Mouse (Mus musculus) hindbrain, embryonic 15.5 days (tissue): ENCODE results near the gene Phospho1. TPM values are rescaled to one million over a fixed set of nuclear protein-coding genes. Genes with fewer than 3 reads are reported as not detected.

ENCODE experiments used
- ATAC-seq: fragments of 200-750 bp; cut with Nextera tagmentation; 2 replicates; pipeline ENCODE4 v1.8.0; 2017; ENCODE audit warnings: low read depth, moderate number of reproducible peaks, moderate TSS enrichment; ENCODE audit not compliant: low FRiP score
- H3K27ac ChIP-seq: fragments of 300-500 bp; sonication (generic); replicated peaks from 2 replicates; pipeline ENCODE4 v1.5.1; 2015; ENCODE audit warnings: mild to moderate bottlenecking, inconsistent platforms
- H3K27me3 ChIP-seq: fragments of 300-500 bp; sonication (generic); 2 replicates; pipeline ENCODE4 v1.6.1; 2015; ENCODE audit warnings: control low read depth, inconsistent platforms
- H3K36me3 ChIP-seq: fragments of 300-500 bp; sonication (generic); 2 replicates; pipeline ENCODE4 v1.6.1; 2015; ENCODE audit warnings: control low read depth, inconsistent platforms
- H3K4me1 ChIP-seq: fragments of 300-500 bp; sonication (generic); replicated peaks from 2 replicates; pipeline ENCODE4 v1.6.1; 2015; ENCODE audit warnings: control low read depth, inconsistent platforms
- H3K4me2 ChIP-seq: fragments of 300-500 bp; sonication (generic); 2 replicates; pipeline ENCODE4 v1.6.1; 2015; ENCODE audit warnings: moderate library complexity, mild to moderate bottlenecking, inconsistent platforms
- H3K4me3 ChIP-seq: fragments of 300-500 bp; sonication (generic); 2 replicates; pipeline ENCODE4 v1.5.1; 2015; ENCODE audit warnings: mild to moderate bottlenecking, inconsistent platforms
- H3K9ac ChIP-seq: fragments of 300-500 bp; sonication (generic); 2 replicates; pipeline ENCODE4 v1.6.1; 2015; ENCODE audit warnings: inconsistent platforms
- H3K9me3 ChIP-seq: fragments of 300-500 bp; sonication (generic); 2 replicates; pipeline ENCODE4 v1.6.1; 2016; ENCODE audit warnings: control low read depth, inconsistent platforms
- WGBS: fragments of 180-500 bp; shearing (Covaris S2); methylation state at CpG from one replicate; pipeline ENCODE4 v1.1.7; 2015; 5-methylcytosine and 5-hydroxymethylcytosine counted together
- polyA plus RNA-seq: library from polyadenylated mRNA; unstranded; fragments of >200 nt; fragmentation: Nextera tagmentation; extraction: Ambion mirVana; gene quantifications from 2 replicates; pipeline ENCODE4 v1.2.1, GENCODE M21; 2015

The Phospho1 gene
- polyA plus RNA-seq, 1 experiment from 2014 or later: 0.44 TPM

DNA sequence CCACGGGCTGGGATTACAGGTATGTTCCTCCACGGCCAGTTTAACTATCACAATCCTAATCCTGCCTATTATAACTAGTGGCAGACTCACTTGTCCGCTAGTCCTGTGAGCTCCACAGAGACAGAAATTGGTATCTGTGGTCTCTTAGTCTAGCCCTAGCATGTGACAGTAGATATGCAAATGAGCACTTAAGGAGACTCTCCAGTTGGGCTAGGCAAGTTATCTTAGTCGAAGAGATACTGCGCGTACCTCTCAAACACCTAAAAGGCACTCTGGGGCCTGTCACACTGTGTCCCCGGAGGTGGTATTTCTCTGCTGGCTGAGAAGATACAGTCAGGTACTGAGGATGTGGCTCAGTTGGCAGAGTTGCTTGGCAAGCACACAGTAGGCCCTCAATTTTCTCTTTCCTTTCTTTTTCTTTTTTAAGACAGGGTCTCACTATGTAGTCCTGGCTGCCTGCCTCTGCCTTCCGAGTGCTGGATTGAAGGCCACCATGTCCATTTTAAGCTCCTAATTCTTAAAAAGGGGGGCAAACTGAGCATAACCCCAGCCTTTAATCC is 31.3 kb upstream of the Phospho1 start:
- no peak overlapping the region for H3K27ac ChIP-seq
- H3K4me2 ChIP-seq: no peak overlapping the region
- H3K9me3 ChIP-seq: no peaks in the 10 kb centered on the region
- H3K27me3 ChIP-seq: 0 out of 2 replicates have a peak, but pooled peaks cover 6% of the 10 kb centered on the region
- 93% methylated on average over 8 of the region's 8 CpGs for WGBS
- no peak overlapping the region for H3K4me3 ChIP-seq
- no peak for ATAC-seq
- H3K9ac ChIP-seq: no peak overlapping the region
- H3K36me3 ChIP-seq: no peaks in the 10 kb centered on the region
- H3K4me1 ChIP-seq: peaks cover 10% of the 10 kb centered on the region

- H3K4me3 ChIP-seq: no peak overlapping the region
- H3K4me1 ChIP-seq: peaks cover 10% of the 10 kb centered on the region
- H3K36me3 ChIP-seq: no peaks in the 10 kb centered on the region
- no peak overlapping the region for H3K4me2 ChIP-seq
- H3K27me3 ChIP-seq: 0 out of 2 replicates have a peak, but pooled peaks cover 6% of the 10 kb centered on the region
- ATAC-seq: no peak
- 61% methylated on average over 5 of the region's 5 CpGs for WGBS
- H3K9ac ChIP-seq: no peak overlapping the region
- no peak overlapping the region for H3K27ac ChIP-seq
- H3K9me3 ChIP-seq: no peaks in the 10 kb centered on the region
Observed at GRCm38 (mm10) chr11:95794201-95794600, 30.1 kb upstream of the Phospho1 start.

- Histone ChIP-seq H3K36me3 (no peaks in the 10 kb centered on the region), H3K4me3 (no peak overlapping the region), H3K4me1 (peaks cover 10% of the 10 kb centered on the region), H3K9me3 (no peaks in the 10 kb centered on the region), H3K27ac (no peak overlapping the region), H3K4me2 (no peak overlapping the region), H3K9ac (no peak overlapping the region), H3K27me3 (0 out of 2 replicates have a peak, but pooled peaks cover 6% of the 10 kb centered on the region)
- WGBS: 73% methylated on average over 5 of the region's 5 CpGs
- no peak for ATAC-seq
Observed at GRCm38 (mm10) chr11:95795582-95795981, 28.7 kb upstream of the Phospho1 start.

GRCm38 (mm10) chr11:95805010-95805409 is 19.3 kb upstream of the Phospho1 start:
- Histone ChIP-seq H3K9me3 (no peaks in the 10 kb centered on the region), H3K9ac (no peak overlapping the region), H3K27ac (no peak overlapping the region), H3K4me1 (no peaks in the 10 kb centered on the region), H3K4me3 (no peak overlapping the region), H3K36me3 (no peaks in the 10 kb centered on the region), H3K27me3 (no peaks in the 10 kb centered on the region), H3K4me2 (no peak overlapping the region)
- ATAC-seq: no peak
- 72% methylated on average over 5 of the region's 5 CpGs for WGBS

DNA sequence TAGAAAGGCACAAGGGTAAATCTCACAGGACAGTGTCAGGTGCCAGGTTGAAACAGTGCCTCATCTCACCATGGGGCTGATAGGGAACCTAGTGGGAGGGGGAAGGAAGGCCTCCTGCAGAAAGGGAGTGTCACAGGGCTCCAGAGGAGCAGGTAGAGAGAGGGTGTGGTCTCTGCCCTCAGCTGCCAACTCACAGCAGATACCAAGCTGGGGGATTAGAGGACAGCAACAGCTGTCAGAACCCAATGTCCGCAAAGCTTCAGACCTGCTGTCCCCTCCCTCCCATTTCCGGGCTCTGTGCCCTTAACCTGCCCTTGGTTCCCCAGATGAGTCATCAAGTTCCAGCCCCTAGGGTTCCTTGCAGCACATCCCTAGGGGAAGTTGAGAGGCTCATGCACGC is 18.8 kb upstream of the Phospho1 start:
- no peak overlapping the region for H3K4me3 ChIP-seq
- H3K9ac ChIP-seq: no peak overlapping the region
- WGBS: 61% methylated on average over 3 of the region's 3 CpGs
- H3K4me1 ChIP-seq: no peaks in the 10 kb centered on the region
- ATAC-seq: no peak
- no peaks in the 10 kb centered on the region for H3K27me3 ChIP-seq
- no peak overlapping the region for H3K4me2 ChIP-seq
- no peaks in the 10 kb centered on the region for H3K9me3 ChIP-seq
- H3K36me3 ChIP-seq: no peaks in the 10 kb centered on the region
- no peak overlapping the region for H3K27ac ChIP-seq

DNA sequence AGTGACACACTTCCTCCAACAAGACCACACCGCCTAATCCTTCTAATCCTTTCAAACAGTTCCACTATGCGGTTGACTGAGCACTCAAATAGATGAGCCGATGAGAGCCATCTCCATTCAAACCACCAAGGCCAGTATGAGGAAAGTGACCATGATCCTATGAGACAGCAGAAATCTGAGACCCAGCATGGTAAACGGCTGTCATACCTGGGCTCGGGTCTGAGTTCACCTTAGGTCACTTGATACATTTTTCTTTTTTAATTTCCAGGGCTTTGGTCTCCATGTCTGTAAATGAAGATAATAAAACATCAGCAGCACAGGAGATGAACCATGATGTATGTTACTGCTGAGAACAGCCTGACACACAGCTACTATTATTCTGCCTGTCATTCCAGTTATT is 16.4 kb upstream of the Phospho1 start:
- no peak overlapping the region for H3K27ac ChIP-seq
- H3K9ac ChIP-seq: no peak overlapping the region
- no peaks in the 10 kb centered on the region for H3K4me1 ChIP-seq
- 97% methylated on average over 5 of the region's 5 CpGs for WGBS
- no peaks in the 10 kb centered on the region for H3K27me3 ChIP-seq
- H3K4me2 ChIP-seq: no peak overlapping the region
- no peak overlapping the region for H3K4me3 ChIP-seq
- no peaks in the 10 kb centered on the region for H3K9me3 ChIP-seq
- no peak for ATAC-seq
- H3K36me3 ChIP-seq: no peaks in the 10 kb centered on the region

GRCm38 (mm10) chr11:95808448-95809011 is 15.8 kb upstream of the Phospho1 start:
- Histone ChIP-seq H3K4me1 (no peaks in the 10 kb centered on the region), H3K9ac (no peak overlapping the region), H3K4me3 (no peak overlapping the region), H3K9me3 (no peaks in the 10 kb centered on the region), H3K27ac (no peak overlapping the region), H3K27me3 (no peaks in the 10 kb centered on the region), H3K36me3 (no peaks in the 10 kb centered on the region), H3K4me2 (no peak overlapping the region)
- ATAC-seq: no peak
- WGBS: 84% methylated on average over 4 of the region's 5 CpGs

DNA sequence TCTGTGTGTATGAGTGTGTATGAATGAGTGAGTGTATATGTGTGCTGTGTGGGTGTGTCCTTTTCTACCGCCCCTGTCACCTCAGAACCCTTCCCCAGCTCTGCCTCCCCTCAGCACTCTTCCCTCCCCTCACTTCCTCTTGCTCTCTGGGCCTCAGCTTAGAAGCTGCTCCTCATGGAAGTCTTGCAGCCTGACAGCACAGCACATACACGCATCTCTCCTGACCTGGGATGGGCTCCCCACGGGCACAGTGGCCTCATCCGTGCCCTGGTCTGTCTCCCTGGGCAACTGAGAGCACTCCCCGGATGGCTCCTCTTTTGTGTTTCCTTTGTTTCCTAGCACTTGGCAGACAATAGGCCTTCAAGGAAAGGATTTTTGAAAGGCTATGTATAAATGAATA is 14.7 kb upstream of the Phospho1 start:
- WGBS: 12% methylated on average over 5 of the region's 5 CpGs
- H3K4me2 ChIP-seq: no peak overlapping the region
- no peaks in the 10 kb centered on the region for H3K9me3 ChIP-seq
- no peaks in the 10 kb centered on the region for H3K27me3 ChIP-seq
- H3K4me3 ChIP-seq: no peak overlapping the region
- no peak overlapping the region for H3K27ac ChIP-seq
- ATAC-seq: no peak
- no peak overlapping the region for H3K9ac ChIP-seq
- H3K4me1 ChIP-seq: no peaks in the 10 kb centered on the region
- no peaks in the 10 kb centered on the region for H3K36me3 ChIP-seq

DNA sequence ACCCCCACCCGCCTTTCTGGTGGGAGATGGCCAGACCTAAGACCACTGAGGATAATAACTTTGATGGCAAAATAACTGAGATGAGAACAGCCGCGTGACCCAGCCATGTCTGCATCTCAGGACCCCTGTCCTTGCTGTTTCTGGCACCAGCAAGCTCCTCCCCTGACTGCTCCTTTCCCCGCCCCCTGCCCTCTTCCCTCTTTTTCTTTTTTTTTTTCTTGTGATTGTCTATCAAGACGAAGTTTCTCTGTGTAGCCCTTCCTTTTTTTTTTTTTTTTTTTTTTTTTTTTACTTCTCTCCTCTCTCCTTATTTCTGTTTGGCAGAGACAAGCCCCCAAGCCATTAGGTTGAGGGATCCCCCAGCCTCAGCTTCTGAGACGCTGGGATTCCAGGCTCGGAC is 13.5 kb upstream of the Phospho1 start:
- ATAC-seq: no peak
- H3K9ac ChIP-seq: no peak overlapping the region
- H3K4me3 ChIP-seq: no peak overlapping the region
- no peaks in the 10 kb centered on the region for H3K36me3 ChIP-seq
- 50% methylated on average over 7 of the region's 7 CpGs for WGBS
- H3K4me2 ChIP-seq: no peak overlapping the region
- H3K4me1 ChIP-seq: no peaks in the 10 kb centered on the region
- H3K27me3 ChIP-seq: no peaks in the 10 kb centered on the region
- H3K27ac ChIP-seq: no peak overlapping the region
- no peaks in the 10 kb centered on the region for H3K9me3 ChIP-seq

- ATAC-seq: no peak
- Histone ChIP-seq H3K4me2 (no peak overlapping the region), H3K27ac (no peak overlapping the region), H3K4me1 (no peaks in the 10 kb centered on the region), H3K9ac (no peak overlapping the region), H3K9me3 (no peaks in the 10 kb centered on the region), H3K36me3 (no peaks in the 10 kb centered on the region), H3K4me3 (no peak overlapping the region), H3K27me3 (no peaks in the 10 kb centered on the region)
- 85% methylated on average over 6 of the region's 6 CpGs for WGBS
Observed at GRCm38 (mm10) chr11:95811741-95812140, 12.6 kb upstream of the Phospho1 start.

DNA sequence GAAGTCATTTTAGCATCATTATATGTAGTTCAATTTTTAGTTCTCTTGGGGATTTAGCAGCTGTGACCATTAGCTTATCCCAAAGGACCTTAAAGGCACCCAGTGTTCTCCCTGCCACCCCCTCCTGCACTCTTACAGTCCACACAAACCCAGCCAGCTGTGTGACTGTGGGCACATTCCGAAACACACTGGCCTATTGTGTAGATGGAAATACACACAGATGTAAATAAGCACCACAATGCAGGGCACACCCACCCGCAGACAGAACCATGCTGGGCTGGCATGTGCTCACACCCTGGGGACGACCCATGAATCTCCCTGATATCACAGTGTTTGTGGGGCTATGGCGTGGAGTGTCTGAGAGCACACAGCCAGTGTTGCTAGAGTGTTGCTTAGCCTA is 12.1 kb upstream of the Phospho1 start:
- no peak overlapping the region for H3K27ac ChIP-seq
- ATAC-seq: no peak
- H3K4me2 ChIP-seq: no peak overlapping the region
- H3K27me3 ChIP-seq: no peaks in the 10 kb centered on the region
- H3K4me3 ChIP-seq: no peak overlapping the region
- H3K36me3 ChIP-seq: no peaks in the 10 kb centered on the region
- H3K9me3 ChIP-seq: no peaks in the 10 kb centered on the region
- WGBS: 51% methylated on average over 4 of the region's 4 CpGs
- no peaks in the 10 kb centered on the region for H3K4me1 ChIP-seq
- H3K9ac ChIP-seq: no peak overlapping the region

DNA sequence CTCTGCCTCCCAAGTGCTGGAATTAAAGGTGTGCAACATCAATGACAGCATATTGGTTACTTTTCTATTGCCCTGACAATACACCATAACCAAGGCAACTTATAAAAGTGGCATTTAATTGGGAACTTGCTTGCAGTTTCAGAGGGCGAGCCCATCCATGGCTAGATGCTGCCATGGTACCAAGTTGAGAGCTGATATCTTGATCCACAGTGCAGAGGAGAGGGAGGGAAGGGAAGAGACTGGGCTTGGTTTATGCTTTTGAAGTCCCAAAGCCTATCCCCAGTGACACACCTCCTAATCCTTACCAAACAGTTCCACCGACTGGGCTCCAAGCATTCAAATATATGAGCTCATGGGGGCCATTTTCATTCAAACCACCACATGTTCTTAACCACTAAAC is 10.2 kb upstream of the Phospho1 start:
- Histone ChIP-seq H3K9ac (no peak overlapping the region), H3K36me3 (no peaks in the 10 kb centered on the region), H3K27me3 (no peaks in the 10 kb centered on the region), H3K9me3 (no peaks in the 10 kb centered on the region), H3K27ac (no peak overlapping the region), H3K4me2 (no peak overlapping the region), H3K4me3 (no peak overlapping the region), H3K4me1 (no peaks in the 10 kb centered on the region)
- ATAC-seq: no peak
- WGBS: 95% methylated on average over 2 of the region's 2 CpGs

GRCm38 (mm10) chr11:95814857-95815256 is 9.4 kb upstream of the Phospho1 start:
- no peak overlapping the region for H3K4me2 ChIP-seq
- no peak overlapping the region for H3K9ac ChIP-seq
- 80% methylated on average over 5 of the region's 5 CpGs for WGBS
- H3K36me3 ChIP-seq: no peaks in the 10 kb centered on the region
- H3K9me3 ChIP-seq: no peaks in the 10 kb centered on the region
- no peak overlapping the region for H3K27ac ChIP-seq
- H3K4me1 ChIP-seq: no peaks in the 10 kb centered on the region
- ATAC-seq: no peak
- H3K4me3 ChIP-seq: no peak overlapping the region
- no peaks in the 10 kb centered on the region for H3K27me3 ChIP-seq
